Mouse (Mus musculus) frontal cortex, postnatal 25 days (tissue): ENCODE data around the gene Smim20.

ENCODE experiments used
- DNase-seq, 2 experiments: peaks; one replicate each; pipeline ENCODE4 v3.0.0; 2022; ENCODE audit warnings: low spot score in 2 of 2

Gene Smim20

GRCm38 (mm10) chr5:53266931-53267853, at the start of gene Smim20:
Gene Smim20 (plus strand): TSS chr5:53267083.
- DNase-seq = peak; percentile 41 to 62

GRCm38 (mm10) chr5:53225434-53225833, 41.4 kb upstream of the Smim20 start:
- no peak for DNase-seq

- DNase-seq = no peak
Observed at GRCm38 (mm10) chr5:53230560-53230959, 36.3 kb upstream of the Smim20 start.

GRCm38 (mm10) chr5:53235551-53235950, 31.3 kb upstream of the Smim20 start:
- no peak for DNase-seq

- DNase-seq = no peak
Observed at GRCm38 (mm10) chr5:53236136-53236535, 30.7 kb upstream of the Smim20 start.

- no peak for DNase-seq
Observed at GRCm38 (mm10) chr5:53236749-53237148, 30.1 kb upstream of the Smim20 start.

GRCm38 (mm10) chr5:53238761-53239160, 28.1 kb upstream of the Smim20 start:
- no peak for DNase-seq

GRCm38 (mm10) chr5:53239189-53239588, 27.7 kb upstream of the Smim20 start:
- no peak for DNase-seq

GRCm38 (mm10) chr5:53239831-53240440, 26.9 kb upstream of the Smim20 start:
- DNase-seq = no peak

GRCm38 (mm10) chr5:53241109-53241508, 25.8 kb upstream of the Smim20 start:
- no peak for DNase-seq

GRCm38 (mm10) chr5:53241963-53242362, 24.9 kb upstream of the Smim20 start:
- DNase-seq = no peak

- DNase-seq = no peak
Observed at GRCm38 (mm10) chr5:53242865-53243499, 23.9 kb upstream of the Smim20 start.

- DNase-seq = no peak
Observed at GRCm38 (mm10) chr5:53243933-53244332, 22.9 kb upstream of the Smim20 start.

- no peak for DNase-seq
Observed at GRCm38 (mm10) chr5:53248499-53248898, 18.4 kb upstream of the Smim20 start.

- no peak for DNase-seq
Observed at GRCm38 (mm10) chr5:53249431-53250061, 17.3 kb upstream of the Smim20 start.

- no peak for DNase-seq
Observed at GRCm38 (mm10) chr5:53254154-53254553, 12.7 kb upstream of the Smim20 start.

GRCm38 (mm10) chr5:53254821-53255220, 12.1 kb upstream of the Smim20 start:
- no peak for DNase-seq

GRCm38 (mm10) chr5:53258038-53258786, 8.7 kb upstream of the Smim20 start:
- peak in 1 of 2 experiments; percentile 20 for DNase-seq

GRCm38 (mm10) chr5:53259894-53260293, 7.0 kb upstream of the Smim20 start:
- DNase-seq = no peak

- DNase-seq = no peak
Observed at GRCm38 (mm10) chr5:53261999-53262398, 4.9 kb upstream of the Smim20 start.

GRCm38 (mm10) chr5:53264061-53264460, 2.8 kb upstream of the Smim20 start:
- DNase-seq = no peak
